Mouse (Mus musculus) adrenal gland, postnatal 36 days (tissue): ENCODE results near the gene Evl. TPM values are rescaled to one million over a fixed set of nuclear protein-coding genes. Genes with fewer than 3 reads are reported as not detected.

ENCODE experiments used
- DNase-seq, 2 experiments: peaks; one replicate each; pipeline ENCODE4 v3.0.0; 2021; ENCODE audit warnings: mixed read lengths in 1 of 2
- total RNA-seq, 2 experiments: library from RNA; stranded (reverse); gene quantifications; 2 replicates each; pipeline ENCODE4 v1.2.3; 2021

Gene Evl
- total RNA-seq, 2 experiments from 2014 or later = 48.8 to 49.6 TPM

GRCm38 (mm10) chr12:108590131-108590530, 35.6 kb downstream of the Evl start:
- no peak for DNase-seq

- DNase-seq = no peak
Observed at GRCm38 (mm10) chr12:108591586-108591985, 37.1 kb downstream of the Evl start.

GRCm38 (mm10) chr12:108592866-108593265, 38.3 kb downstream of the Evl start:
- no peak for DNase-seq

GRCm38 (mm10) chr12:108600864-108601263, 46.3 kb downstream of the Evl start:
- DNase-seq = no peak

GRCm38 (mm10) chr12:108601326-108601725, 46.8 kb downstream of the Evl start:
- no peak for DNase-seq

GRCm38 (mm10) chr12:108604546-108604945, 50.0 kb downstream of the Evl start:
- no peak for DNase-seq

GRCm38 (mm10) chr12:108605521-108606281, 51.2 kb downstream of the Evl start:
- DNase-seq = no peak

- no peak for DNase-seq
Observed at GRCm38 (mm10) chr12:108606321-108606720, 51.8 kb downstream of the Evl start.

- no peak for DNase-seq
Observed at GRCm38 (mm10) chr12:108609446-108609845, 54.9 kb downstream of the Evl start.

GRCm38 (mm10) chr12:108610255-108610654, 55.7 kb downstream of the Evl start:
- DNase-seq = no peak

- peak; percentile 73 to 80 for DNase-seq
Observed at GRCm38 (mm10) chr12:108613081-108613480, 58.6 kb downstream of the Evl start.

GRCm38 (mm10) chr12:108617511-108617910, 63.0 kb downstream of the Evl start:
- DNase-seq = no peak

- DNase-seq = no peak
Observed at GRCm38 (mm10) chr12:108619853-108620416, 65.4 kb downstream of the Evl start.

GRCm38 (mm10) chr12:108622406-108622805, 67.9 kb downstream of the Evl start:
- DNase-seq = no peak

- DNase-seq = peak in 1 of 2 experiments; percentile 24
Observed at GRCm38 (mm10) chr12:108629556-108629955, 75.0 kb downstream of the Evl start.

GRCm38 (mm10) chr12:108630741-108631688, 76.5 kb downstream of the Evl start:
- DNase-seq = no peak

GRCm38 (mm10) chr12:108632501-108632900, 78.0 kb downstream of the Evl start:
- DNase-seq = no peak

GRCm38 (mm10) chr12:108634031-108634430, 79.5 kb downstream of the Evl start:
- DNase-seq = no peak

- no peak for DNase-seq
Observed at GRCm38 (mm10) chr12:108635501-108635900, 81.0 kb downstream of the Evl start.

- DNase-seq = no peak
Observed at GRCm38 (mm10) chr12:108637440-108637839, 82.9 kb downstream of the Evl start.

GRCm38 (mm10) chr12:108639126-108639525, 84.6 kb downstream of the Evl start:
- DNase-seq = no peak

GRCm38 (mm10) chr12:108642019-108642418, 87.5 kb downstream of the Evl start:
- DNase-seq = no peak

- DNase-seq = no peak
Observed at GRCm38 (mm10) chr12:108646234-108646633, 91.7 kb downstream of the Evl start.
